Mouse (Mus musculus): Measurements from ENCODE around the gene Gm4969. TPM values are rescaled to one million over a fixed set of nuclear protein-coding genes. Genes with fewer than 3 reads are reported as not detected.

Gm4969 gene
- 13.2 and 16.4 TPM in 2 replicates for polyA plus RNA-seq (2012; rRNA removed)

DNA sequence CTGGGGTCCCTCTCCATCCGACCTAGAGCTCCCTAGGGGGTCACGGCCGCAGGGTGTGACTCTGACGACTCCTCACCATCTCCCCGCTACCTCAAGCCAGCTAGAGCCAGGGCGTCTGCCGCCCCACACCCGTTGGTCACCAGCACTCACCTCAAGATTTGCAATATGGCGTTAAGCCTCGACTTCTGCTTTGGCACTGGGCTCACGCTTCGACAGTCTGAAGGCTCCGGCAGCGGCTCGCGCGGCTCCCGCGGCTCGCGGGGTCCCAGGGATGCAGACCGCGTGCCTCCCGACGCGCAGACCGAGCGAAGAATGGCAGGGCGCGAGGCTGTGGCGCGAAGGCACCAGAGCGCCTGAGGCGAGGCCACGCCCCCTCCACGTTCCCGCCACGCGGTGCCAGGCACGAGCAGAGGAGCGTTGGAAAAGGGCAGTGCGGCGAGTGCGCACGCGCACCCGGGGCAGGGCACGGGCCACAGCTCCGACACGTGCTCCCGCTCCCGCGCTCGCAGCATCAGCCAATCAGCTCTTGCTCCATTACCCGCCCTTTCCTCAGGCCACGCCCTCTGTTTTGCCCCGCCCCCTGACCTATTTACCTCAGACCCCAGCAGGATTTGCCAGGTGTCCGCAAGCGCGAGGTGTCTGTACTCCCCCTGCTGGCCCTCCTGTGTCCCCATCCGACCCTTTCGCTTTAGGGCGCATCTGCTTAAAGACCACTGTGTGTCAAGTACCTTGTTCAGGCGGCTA is at the start of gene Gm4969:
Gm4969 (minus strand) TSS at position 341 of the 744 bp plus-strand sequence.
- Histone ChIP-seq H3K4me3 (ENCODE audit: control insufficient read depth, low read depth, low read length) (peak within 1 kb of the TSS; percentile 88), H3K36me3 (ENCODE audit: control insufficient read depth, insufficient read depth, low read length) (no peaks in the 10 kb centered on the region), H3K27me3 (ENCODE audit: control insufficient read depth, insufficient read depth, low read length) (no peaks in the 10 kb centered on the region), H3K4me1 (ENCODE audit: control insufficient read depth, insufficient read depth, low read length) (peaks cover 8% of the 10 kb centered on the region), H3K27ac (ENCODE audit: control insufficient read depth, insufficient read depth, low read depth, low read length) (peak within 1 kb of the TSS; percentile 56)
- TF ChIP-seq POLR2A (IDR thresholded peaks at IDR 0.05; ENCODE audit: control insufficient read depth, low read depth, low read length) (peak; percentile 54), CTCF (IDR thresholded peaks at IDR 0.05; ENCODE audit: control insufficient read depth, insufficient read depth, insufficient replicate concordance, low read depth, low read length) (no peak)

DNA sequence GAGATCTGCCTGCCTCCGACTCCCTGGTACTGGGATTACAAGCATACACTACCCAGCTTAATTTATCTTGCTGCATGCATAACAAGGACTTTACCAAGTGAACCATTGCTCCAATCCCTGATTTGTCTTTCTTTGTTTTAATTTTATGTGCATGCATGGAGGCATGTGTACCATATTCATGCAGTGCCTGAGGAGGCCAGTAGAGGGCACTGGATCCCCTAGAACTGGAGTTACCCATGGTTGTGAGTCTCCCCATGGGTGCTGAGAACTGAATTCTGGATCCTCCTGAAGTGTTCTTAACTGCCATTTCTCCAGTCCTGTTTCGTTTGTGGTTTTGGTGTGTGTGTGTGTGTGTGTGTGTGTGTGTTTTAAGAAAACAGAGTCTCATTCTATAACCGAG is 48.8 kb upstream of the Gm4969 start:
- Histone ChIP-seq H3K36me3 (ENCODE audit: control insufficient read depth, insufficient read depth, low read length) (no peaks in the 10 kb centered on the region), H3K27ac (ENCODE audit: control insufficient read depth, insufficient read depth, low read depth, low read length) (no peak overlapping the region), H3K4me1 (ENCODE audit: control insufficient read depth, insufficient read depth, low read length) (peaks cover 28% of the 10 kb centered on the region), H3K4me3 (ENCODE audit: control insufficient read depth, low read depth, low read length) (no peak overlapping the region), H3K27me3 (ENCODE audit: control insufficient read depth, insufficient read depth, low read length) (no peaks in the 10 kb centered on the region)
- TF ChIP-seq CTCF (IDR thresholded peaks at IDR 0.05; ENCODE audit: control insufficient read depth, insufficient read depth, insufficient replicate concordance, low read depth, low read length): peak; percentile 50; the same call in 1 of the 2 replicates
- TF ChIP-seq POLR2A (IDR thresholded peaks at IDR 0.05; ENCODE audit: control insufficient read depth, low read depth, low read length): no peak

DNA sequence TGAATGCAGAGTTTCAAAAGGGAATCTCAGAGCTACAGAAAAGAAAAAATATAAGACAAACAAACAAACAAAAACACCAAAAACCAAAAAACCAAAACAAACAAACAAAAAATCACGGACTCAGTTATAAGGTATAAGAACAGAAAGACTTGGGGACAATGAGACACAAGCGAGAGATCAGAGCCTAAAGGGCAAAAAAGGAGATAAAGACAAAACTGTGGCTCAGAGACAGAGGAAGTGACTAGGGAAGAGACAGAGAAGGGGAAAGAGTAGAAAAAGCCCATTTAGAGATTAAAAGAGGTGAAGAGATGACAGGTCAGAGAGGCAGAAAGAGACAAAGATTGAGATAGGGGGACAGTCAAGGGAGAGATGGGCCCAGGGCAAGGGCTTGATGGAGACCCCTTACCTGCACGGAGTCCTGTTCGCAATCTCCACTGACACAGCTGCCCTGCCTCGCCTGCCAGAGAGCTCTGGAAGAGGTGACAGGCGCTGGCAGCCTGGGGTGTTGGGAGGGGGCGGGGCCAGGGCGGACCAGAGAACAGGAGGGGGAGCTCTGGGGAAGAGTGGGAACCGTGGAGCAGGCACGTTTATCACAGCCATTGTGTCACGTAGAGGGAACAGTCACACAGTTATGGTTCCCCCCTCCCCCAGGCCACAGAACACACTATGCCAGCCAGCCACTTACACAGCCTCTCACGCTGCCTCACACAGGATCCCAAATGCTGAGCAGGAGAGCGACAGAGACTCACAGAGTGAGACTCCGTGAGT is 47.7 kb upstream of the Gm4969 start, which contains the start of gene Gipr:
Gipr (minus strand) TSS at position 472 of the 768 bp plus-strand sequence.
- H3K4me1 ChIP-seq (ENCODE audit: control insufficient read depth, insufficient read depth, low read length): peaks cover 26% of the 10 kb centered on the region
- H3K27me3 ChIP-seq (ENCODE audit: control insufficient read depth, insufficient read depth, low read length): no peaks in the 10 kb centered on the region
- peak within 1 kb of the TSS; percentile 62 for H3K4me3 ChIP-seq (ENCODE audit: control insufficient read depth, low read depth, low read length)
- no peak for TF ChIP-seq CTCF (IDR thresholded peaks at IDR 0.05; ENCODE audit: control insufficient read depth, insufficient read depth, insufficient replicate concordance, low read depth, low read length)
- TF ChIP-seq POLR2A (IDR thresholded peaks at IDR 0.05; ENCODE audit: control insufficient read depth, low read depth, low read length): no peak
- no peak within 1 kb of the TSS for H3K27ac ChIP-seq (ENCODE audit: control insufficient read depth, insufficient read depth, low read depth, low read length)
- H3K36me3 ChIP-seq (ENCODE audit: control insufficient read depth, insufficient read depth, low read length): no peaks in the 10 kb centered on the region

- Histone ChIP-seq H3K36me3 (ENCODE audit: control insufficient read depth, insufficient read depth, low read length) (no peaks in the 10 kb centered on the region), H3K4me1 (ENCODE audit: control insufficient read depth, insufficient read depth, low read length) (peaks cover 24% of the 10 kb centered on the region), H3K4me3 (ENCODE audit: control insufficient read depth, low read depth, low read length) (peak overlapping the region; percentile 62), H3K27ac (ENCODE audit: control insufficient read depth, insufficient read depth, low read depth, low read length) (no peak overlapping the region), H3K27me3 (ENCODE audit: control insufficient read depth, insufficient read depth, low read length) (no peaks in the 10 kb centered on the region)
- no peak for TF ChIP-seq CTCF (IDR thresholded peaks at IDR 0.05; ENCODE audit: control insufficient read depth, insufficient read depth, insufficient replicate concordance, low read depth, low read length)
- 0 out of 2 replicates have a peak, but pooled peaks have one; percentile 20 for TF ChIP-seq POLR2A (IDR thresholded peaks at IDR 0.05; ENCODE audit: control insufficient read depth, low read depth, low read length)
Observed at GRCm38 (mm10) chr7:19164978-19165377, 46.8 kb upstream of the Gm4969 start.

DNA sequence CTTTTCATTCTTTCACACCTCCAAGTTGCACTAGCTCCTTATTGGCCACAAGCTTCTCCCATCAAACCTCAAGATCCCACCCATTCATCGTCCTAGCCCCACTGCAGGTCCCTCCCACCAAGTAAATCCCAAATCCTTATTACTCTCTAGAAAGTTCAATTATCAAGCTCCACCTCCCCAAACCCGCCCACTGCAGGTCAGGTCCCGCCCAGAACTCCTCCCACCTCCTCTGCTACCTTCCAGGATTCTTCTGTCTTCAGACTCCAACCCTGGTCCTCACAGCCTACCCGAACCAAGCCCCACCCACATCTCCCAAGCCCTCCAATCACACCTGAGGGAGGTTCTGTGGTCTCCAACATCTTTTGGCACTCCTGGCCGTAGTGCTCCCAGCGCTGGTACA is 46.0 kb upstream of the Gm4969 start:
- Histone ChIP-seq H3K36me3 (ENCODE audit: control insufficient read depth, insufficient read depth, low read length) (no peaks in the 10 kb centered on the region), H3K4me1 (ENCODE audit: control insufficient read depth, insufficient read depth, low read length) (peaks cover 28% of the 10 kb centered on the region), H3K27ac (ENCODE audit: control insufficient read depth, insufficient read depth, low read depth, low read length) (no peak overlapping the region), H3K27me3 (ENCODE audit: control insufficient read depth, insufficient read depth, low read length) (no peaks in the 10 kb centered on the region), H3K4me3 (ENCODE audit: control insufficient read depth, low read depth, low read length) (peak overlapping the region; percentile 62)
- TF ChIP-seq POLR2A (IDR thresholded peaks at IDR 0.05; ENCODE audit: control insufficient read depth, low read depth, low read length) (no peak), CTCF (IDR thresholded peaks at IDR 0.05; ENCODE audit: control insufficient read depth, insufficient read depth, insufficient replicate concordance, low read depth, low read length) (no peak)

GRCm38 (mm10) chr7:19163752-19164151 is 45.6 kb upstream of the Gm4969 start:
- H3K27ac ChIP-seq (ENCODE audit: control insufficient read depth, insufficient read depth, low read depth, low read length): no peak overlapping the region
- H3K27me3 ChIP-seq (ENCODE audit: control insufficient read depth, insufficient read depth, low read length): no peaks in the 10 kb centered on the region
- TF ChIP-seq POLR2A (IDR thresholded peaks at IDR 0.05; ENCODE audit: control insufficient read depth, low read depth, low read length) (no peak), CTCF (IDR thresholded peaks at IDR 0.05; ENCODE audit: control insufficient read depth, insufficient read depth, insufficient replicate concordance, low read depth, low read length) (no peak)
- peaks cover 29% of the 10 kb centered on the region for H3K4me1 ChIP-seq (ENCODE audit: control insufficient read depth, insufficient read depth, low read length)
- peak overlapping the region; percentile 62 for H3K4me3 ChIP-seq (ENCODE audit: control insufficient read depth, low read depth, low read length)
- no peaks in the 10 kb centered on the region for H3K36me3 ChIP-seq (ENCODE audit: control insufficient read depth, insufficient read depth, low read length)

DNA sequence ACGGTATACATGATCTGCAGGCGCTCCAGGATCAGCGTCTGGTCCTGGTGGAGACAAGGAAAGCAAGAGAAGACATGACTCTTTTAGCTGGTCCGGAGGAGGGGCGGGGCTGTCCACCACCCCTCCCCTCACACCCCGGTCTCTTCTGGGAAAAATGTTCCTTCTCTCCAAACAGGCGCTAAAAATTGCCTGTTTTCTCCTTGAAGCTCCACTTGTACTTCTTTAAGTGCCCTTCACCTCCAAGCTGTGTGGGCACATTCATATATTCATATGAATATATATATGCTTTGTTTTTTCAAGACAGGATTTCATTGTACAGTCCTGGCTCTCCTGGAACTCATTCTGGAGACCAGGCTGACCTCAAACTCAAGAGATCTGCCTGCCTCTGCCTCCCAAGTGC is 44.8 kb upstream of the Gm4969 start:
- Histone ChIP-seq H3K4me3 (ENCODE audit: control insufficient read depth, low read depth, low read length) (peak overlapping the region; percentile 62), H3K27ac (ENCODE audit: control insufficient read depth, insufficient read depth, low read depth, low read length) (no peak overlapping the region), H3K27me3 (ENCODE audit: control insufficient read depth, insufficient read depth, low read length) (no peaks in the 10 kb centered on the region), H3K36me3 (ENCODE audit: control insufficient read depth, insufficient read depth, low read length) (no peaks in the 10 kb centered on the region), H3K4me1 (ENCODE audit: control insufficient read depth, insufficient read depth, low read length) (peaks cover 29% of the 10 kb centered on the region)
- TF ChIP-seq CTCF (IDR thresholded peaks at IDR 0.05; ENCODE audit: control insufficient read depth, insufficient read depth, insufficient replicate concordance, low read depth, low read length) (no peak), POLR2A (IDR thresholded peaks at IDR 0.05; ENCODE audit: control insufficient read depth, low read depth, low read length) (no peak)
